Mouse (Mus musculus): ENCODE measurements around the gene Zfp799.

Gene Zfp799

DNA sequence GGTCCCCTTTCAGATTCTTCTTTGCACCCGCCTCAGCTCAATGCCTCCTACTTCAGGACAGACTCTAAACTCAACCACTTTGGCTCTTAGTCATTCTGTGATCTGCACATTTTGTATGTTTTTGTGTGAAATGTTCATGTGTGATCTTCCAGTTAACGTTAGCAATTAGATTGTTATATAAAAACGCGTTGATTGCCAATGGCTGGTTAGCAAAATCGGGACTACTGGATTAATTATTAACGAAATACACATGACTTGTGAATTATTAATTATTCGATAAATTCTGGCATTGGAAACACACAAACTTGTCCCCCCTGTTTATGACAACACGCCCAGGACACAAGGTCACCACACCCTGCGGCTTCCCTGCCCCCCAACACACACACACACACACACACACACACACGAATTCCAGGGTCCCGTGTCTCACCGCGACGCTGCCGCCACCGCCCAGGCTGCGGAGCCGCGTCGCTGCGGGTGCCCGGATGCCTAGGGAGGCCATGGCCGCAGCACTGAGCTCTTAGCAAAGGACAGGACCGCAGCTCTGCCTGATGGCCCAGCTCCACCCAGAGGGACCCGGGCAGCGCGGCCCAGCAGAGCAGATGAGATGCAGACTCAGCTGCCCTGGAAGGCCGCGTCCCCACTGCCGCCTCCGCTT, 42.5 kb downstream of the Zfp799 start:
- no peak for DNase-seq (ENCODE audit: low spot score in 2 of 2)

DNA sequence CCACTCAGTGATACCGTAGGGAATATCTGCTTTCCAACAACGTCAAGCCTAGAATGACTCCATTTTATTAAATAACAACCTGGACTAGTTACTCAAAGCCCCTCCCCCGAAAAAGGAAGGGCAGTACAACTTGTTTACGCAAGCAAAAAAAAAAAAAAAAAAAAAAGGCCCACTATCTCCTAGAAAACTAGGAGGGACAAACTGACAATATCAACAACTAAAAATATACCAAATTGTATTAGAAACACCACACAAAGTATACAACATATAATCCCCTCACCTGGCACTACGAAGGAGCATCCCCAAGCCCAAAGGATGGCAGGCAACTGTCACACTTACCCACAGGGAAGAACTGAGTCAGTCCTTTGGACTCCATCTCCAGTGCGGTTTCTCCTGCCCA, 43.1 kb downstream of the Zfp799 start:
- no peak for DNase-seq (ENCODE audit: low spot score in 2 of 2)

GRCm38 (mm10) chr17:32785656-32786055, 44.4 kb downstream of the Zfp799 start:
- no peak for DNase-seq (ENCODE audit: low spot score in 2 of 2)

GRCm38 (mm10) chr17:32777564-32777963, 52.5 kb downstream of the Zfp799 start:
- DNase-seq (ENCODE audit: low spot score in 2 of 2) = no peak

- DNase-seq (ENCODE audit: low spot score in 2 of 2) = no peak
Observed at GRCm38 (mm10) chr17:32771213-32771612, 58.8 kb downstream of the Zfp799 start.

GRCm38 (mm10) chr17:32766422-32766821, 63.6 kb downstream of the Zfp799 start:
- DNase-seq (ENCODE audit: low spot score in 2 of 2) = no peak
